Mouse (Mus musculus) liver, postnatal 0 days (tissue): ENCODE data around the gene Rad51b.

Experiments used
- CTCF ChIP-seq: sonication (generic); IDR thresholded peaks from 2 replicates; pipeline ENCODE4 v1.5.1; 2016; ENCODE audit warnings: antibody characterized with exemption, low read depth
- EP300 ChIP-seq: IDR thresholded peaks from 2 replicates; pipeline ENCODE4 v1.6.1; 2016; ENCODE audit warnings: antibody characterized with exemption, low read depth, mild to moderate bottlenecking

DNA sequence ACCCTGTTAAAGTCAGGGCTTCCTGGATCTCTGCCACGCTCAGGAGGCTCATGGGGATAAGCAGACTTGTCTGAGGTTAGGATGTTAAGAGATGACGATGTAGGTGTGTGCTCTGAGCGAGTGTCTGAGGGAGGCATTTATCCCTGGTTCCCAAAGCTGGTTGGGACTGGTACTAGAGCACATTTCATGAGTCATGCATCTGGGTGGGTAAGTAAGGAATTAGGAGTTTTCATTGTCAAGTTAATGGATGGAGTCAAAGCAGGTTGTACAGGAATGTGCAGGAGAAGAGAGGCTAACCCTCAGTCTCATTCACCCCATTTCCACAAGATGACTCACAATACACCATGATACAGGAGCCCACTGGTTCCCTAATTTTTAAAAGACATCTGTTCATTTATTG lies 49.0 kb upstream of the Rad51b start:
- TF ChIP-seq CTCF (no peak), EP300 (no peak)
